ENCODE assay signal across 26 mouse cellular contexts in genomic region chr5:57782546-57782945, GRCm38 (mm10).
DNase-seq lines count a peak whose midpoint lies in the region; ATAC-seq and TF ChIP-seq lines count a peak whose summit lies in the region.
"Had no signal": no experiment of that assay in that cellular context is flagged by ENCODE, and none has a peak within 500 bp of the region (broad histone marks: within the 10 kb centered on the region; RNA-seq: fewer than 3 reads in every experiment).

No protein-coding gene starts in this region.

- no peak overlapping the region for H3K9ac ChIP-seq in liver, embryonic 12.5 days
- no peak overlapping the region for H3K9ac ChIP-seq in liver, embryonic 11.5 days (ENCODE audit: low read depth, low read length)
- H3K9ac ChIP-seq in MEL (ENCODE audit: control insufficient read depth, low read depth, low read length, poor library complexity, severe bottlenecking), result peak overlapping the region; percentile 18; the same call in 1 of the 2 replicates
- H3K9ac ChIP-seq in liver, embryonic 15.5 days, result no peak overlapping the region
- H3K9ac ChIP-seq in intestine, embryonic 15.5 days, result no peak overlapping the region
- H3K9ac ChIP-seq: embryonic facial prominence, embryonic 13.5 days; embryonic facial prominence, embryonic 15.5 days; forebrain, embryonic 12.5 days had no signal

- no peaks in the 10 kb centered on the region for H3K79me2 ChIP-seq in MEL (ENCODE audit: control insufficient read depth, insufficient read depth, low read length, poor library complexity)

- H3K4me2 ChIP-seq in liver, embryonic 12.5 days, result no peak overlapping the region
- H3K4me2 ChIP-seq in liver, embryonic 11.5 days, result no peak overlapping the region
- no peak overlapping the region for H3K4me2 ChIP-seq in liver, embryonic 15.5 days
- H3K4me2 ChIP-seq in intestine, embryonic 15.5 days (replicated peaks), result no peak overlapping the region
- H3K4me2 ChIP-seq: embryonic facial prominence, embryonic 13.5 days; embryonic facial prominence, embryonic 15.5 days; forebrain, embryonic 12.5 days had no signal

- no peaks in the 10 kb centered on the region for H3K36me3 ChIP-seq in liver, embryonic 12.5 days
- H3K36me3 ChIP-seq in liver, embryonic 11.5 days (ENCODE audit: control insufficient read depth, insufficient read depth, low read length), result no peaks in the 10 kb centered on the region
- peaks cover 0 to 16% of the 10 kb centered on the region in 2 experiments; a peak in 2 of 4 replicates for H3K36me3 ChIP-seq in MEL (ENCODE audit: control insufficient read depth in 1 of 2, insufficient read depth in 2 of 2, low read length in 2 of 2)
- H3K36me3 ChIP-seq in liver, embryonic 15.5 days (replicated peaks), result no peaks in the 10 kb centered on the region
- H3K36me3 ChIP-seq in intestine, embryonic 15.5 days, result no peaks in the 10 kb centered on the region
- H3K36me3 ChIP-seq: embryonic facial prominence, embryonic 13.5 days; embryonic facial prominence, embryonic 15.5 days; forebrain, embryonic 10.5 days; forebrain, embryonic 12.5 days; G1E had no signal

- no peak for ATAC-seq in liver, embryonic 12.5 days
- ATAC-seq in liver, embryonic 11.5 days (replicated peaks; ENCODE audit: low FRiP score), result no peak
- ATAC-seq in liver, embryonic 15.5 days (ENCODE audit: insufficient read depth), result no peak
- no peak for ATAC-seq in intestine, embryonic 15.5 days
- ATAC-seq: CD4-positive, CD25-positive, alpha-beta regulatory T cell, adult 4 months; forebrain, embryonic 14.5 days; forebrain, embryonic 16.5 days had no signal

- TF ChIP-seq CTCF in MEL (IDR thresholded peaks at IDR 0.05 in 2 of 3, conservative IDR thresholded peaks at IDR 0.05 in 1 of 3; ENCODE audit: control insufficient read depth in 1 of 3, insufficient read depth in 1 of 3, low read depth in 2 of 3, low read length in 3 of 3, poor library complexity in 1 of 3, severe bottlenecking in 1 of 3), result no peak

- H3K4me3 ChIP-seq in liver, embryonic 12.5 days, result no peak overlapping the region
- no peak overlapping the region for H3K4me3 ChIP-seq in liver, embryonic 11.5 days (ENCODE audit: low read depth, low read length)
- H3K4me3 ChIP-seq in MEL (ENCODE audit: control insufficient read depth in 1 of 2, insufficient read depth in 1 of 2, low read depth in 2 of 2, low read length in 2 of 2), result peak overlapping the region in 1 of 2 experiments; percentile 9; a peak in 2 of 4 replicates
- no peak overlapping the region for H3K4me3 ChIP-seq in liver, embryonic 15.5 days (replicated peaks)
- H3K4me3 ChIP-seq in intestine, embryonic 15.5 days (replicated peaks), result no peak overlapping the region
- H3K4me3 ChIP-seq: embryonic facial prominence, embryonic 13.5 days; embryonic facial prominence, embryonic 15.5 days; forebrain, embryonic 10.5 days; forebrain, embryonic 12.5 days had no signal

- peak overlapping the region; percentile 66; the same call in 1 of the 2 replicates for H3K27ac ChIP-seq in liver, embryonic 12.5 days
- H3K27ac ChIP-seq in liver, embryonic 11.5 days (ENCODE audit: low read depth, low read length), result no peak overlapping the region
- H3K27ac ChIP-seq in MEL (ENCODE audit: control insufficient read depth, low read depth, low read length), result peak overlapping the region; percentile 71
- H3K27ac ChIP-seq in liver, embryonic 15.5 days (replicated peaks), result 0 out of 2 replicates have a peak overlapping the region, but pooled peaks have one; percentile 38
- H3K27ac ChIP-seq in intestine, embryonic 15.5 days, result no peak overlapping the region
- H3K27ac ChIP-seq: embryonic facial prominence, embryonic 13.5 days; embryonic facial prominence, embryonic 15.5 days; forebrain, embryonic 10.5 days; forebrain, embryonic 12.5 days had no signal

- no peaks in the 10 kb centered on the region for H3K9me3 ChIP-seq in liver, embryonic 12.5 days (replicated peaks)
- H3K9me3 ChIP-seq in liver, embryonic 11.5 days (ENCODE audit: control insufficient read depth, low read length), result no peaks in the 10 kb centered on the region
- no peaks in the 10 kb centered on the region for H3K9me3 ChIP-seq in MEL (replicated peaks; ENCODE audit: insufficient read depth, low read length)
- no peaks in the 10 kb centered on the region for H3K9me3 ChIP-seq in liver, embryonic 15.5 days (replicated peaks)
- no peaks in the 10 kb centered on the region for H3K9me3 ChIP-seq in intestine, embryonic 15.5 days
- H3K9me3 ChIP-seq: embryonic facial prominence, embryonic 13.5 days; embryonic facial prominence, embryonic 15.5 days; forebrain, embryonic 10.5 days; forebrain, embryonic 12.5 days; G1E had no signal

- no peak for TF ChIP-seq RAD21 in MEL (IDR thresholded peaks at IDR 0.05; ENCODE audit: low read depth, low read length)

- WGBS in liver, embryonic 12.5 days (ENCODE audit: insufficient replicate concordance), result 23% methylated on average over 3 of the region's 3 CpGs
- 38% methylated on average over 3 of the region's 3 CpGs for WGBS in liver, embryonic 11.5 days
- WGBS in liver, embryonic 15.5 days (ENCODE audit: insufficient replicate concordance), result 22% methylated on average over 3 of the region's 3 CpGs
- 84% methylated on average over 3 of the region's 3 CpGs for WGBS in intestine, embryonic 15.5 days

- no peak for TF ChIP-seq EP300 in MEL (IDR thresholded peaks at IDR 0.05; ENCODE audit: low read depth in 1 of 2, low read length in 2 of 2)

- TF ChIP-seq POLR2A in MEL (IDR thresholded peaks at IDR 0.05; ENCODE audit: control insufficient read depth in 1 of 2, insufficient read depth in 1 of 2, low read depth in 1 of 2, low read length in 2 of 2, poor library complexity in 1 of 2), result no peak

- peaks cover 31% of the 10 kb centered on the region for H3K4me1 ChIP-seq in liver, embryonic 12.5 days
- peaks cover 5% of the 10 kb centered on the region for H3K4me1 ChIP-seq in liver, embryonic 11.5 days (replicated peaks; ENCODE audit: control insufficient read depth, insufficient read depth, low read length)
- H3K4me1 ChIP-seq in MEL (ENCODE audit: control insufficient read depth in 1 of 2, insufficient read depth in 2 of 2, low read length in 2 of 2), result peaks cover 3 to 12% of the 10 kb centered on the region in 2 experiments
- H3K4me1 ChIP-seq in liver, embryonic 15.5 days (replicated peaks), result peaks cover 18% of the 10 kb centered on the region
- H3K4me1 ChIP-seq in intestine, embryonic 15.5 days (replicated peaks), result no peaks in the 10 kb centered on the region
- H3K4me1 ChIP-seq: embryonic facial prominence, embryonic 15.5 days; forebrain, embryonic 10.5 days; forebrain, embryonic 12.5 days had no signal

- DNase-seq in liver, embryonic 11.5 days (ENCODE audit: low spot score), result no peak
- no peak for DNase-seq in MEL (ENCODE audit: low read depth, low spot score)
- DNase-seq in ovary, postnatal 10 days (ENCODE audit: low spot score), result no peak
- DNase-seq: adrenal gland, adult 2 months; adrenal gland, postnatal 10 days; adrenal gland, postnatal 25 days; B cell, adult 2 months; cerebellum, adult 11 months; cerebellum, adult 18-20 months; cerebellum, adult 8-10 months; cerebellum, adult 9-11 months; cerebellum, postnatal 14 days; cerebellum, postnatal 36 days; embryo, embryonic 11 days had no signal

- H3K27me3 ChIP-seq in liver, embryonic 12.5 days (replicated peaks), result no peaks in the 10 kb centered on the region
- no peaks in the 10 kb centered on the region for H3K27me3 ChIP-seq in liver, embryonic 11.5 days (replicated peaks; ENCODE audit: control insufficient read depth, insufficient read depth, low read length)
- H3K27me3 ChIP-seq in MEL (ENCODE audit: control insufficient read depth in 1 of 2, insufficient read depth in 2 of 2, low read length in 2 of 2), result no peaks in the 10 kb centered on the region
- no peaks in the 10 kb centered on the region for H3K27me3 ChIP-seq in liver, embryonic 15.5 days
- no peaks in the 10 kb centered on the region for H3K27me3 ChIP-seq in intestine, embryonic 15.5 days (replicated peaks)
- H3K27me3 ChIP-seq: CH12.LX; embryonic facial prominence, embryonic 13.5 days; embryonic facial prominence, embryonic 15.5 days; forebrain, embryonic 12.5 days had no signal

TF ChIP-seq in MEL, 35 proteins besides CTCF, POLR2A, EP300 and RAD21:
- no peak for TF ChIP-seq ZKSCAN1 (IDR thresholded peaks at IDR 0.05; ENCODE audit: low read depth, low read length)
- TF ChIP-seq USF2 (IDR thresholded peaks at IDR 0.05; ENCODE audit: borderline replicate concordance in 1 of 2, insufficient read depth in 1 of 2, low read depth in 1 of 2, low read length in 2 of 2), result no peak
- no peak for TF ChIP-seq MEF2A (IDR thresholded peaks at IDR 0.05; ENCODE audit: extremely low read depth, insufficient replicate concordance, low read depth, low read length, poor library complexity, severe bottlenecking)
- peak; percentile 95 for TF ChIP-seq BHLHE40 (IDR thresholded peaks at IDR 0.05; ENCODE audit: borderline replicate concordance, low read depth, low read length)
- peak; percentile 60; the same call in 1 of the 2 replicates for TF ChIP-seq MAX (IDR thresholded peaks at IDR 0.05; ENCODE audit: low read length)
- TF ChIP-seq USF1 (IDR thresholded peaks at IDR 0.05; ENCODE audit: low read depth, low read length), result peak; percentile 57; the same call in 1 of the 2 replicates
- 0 out of 2 replicates have a peak, but pooled peaks have one; percentile 2 for TF ChIP-seq ETS1 (IDR thresholded peaks at IDR 0.05; ENCODE audit: low read depth, low read length)

Comparison
In these comparisons a context has a peak if more than half of its experiments do, and no peak if none do; other contexts are left out.
1. H3K27ac ChIP-seq: peak in liver, embryonic 12.5 days (single experiment), MEL (single experiment) and liver, embryonic 15.5 days (single experiment); none in liver, embryonic 11.5 days (single experiment) and intestine, embryonic 15.5 days (single experiment).